Mouse (Mus musculus) MEL (cell line): ENCODE measurements around the gene Tln2. TPM values are rescaled to one million over a fixed set of nuclear protein-coding genes. Genes with fewer than 3 reads are reported as not detected.

ENCODE experiments used
- DNase-seq: peaks from one replicate; pipeline ENCODE4 v3.0.0; 2011; ENCODE audit warnings: low read depth, low spot score
- H3K27ac ChIP-seq: 2 replicates; pipeline ENCODE4 v1.5.1; 2012; ENCODE audit warnings: low read depth, mild to moderate bottlenecking, control low read depth, low read length, moderate library complexity; ENCODE audit not compliant: control insufficient read depth
- H3K27me3 ChIP-seq, 2 experiments: fragments of 150-350 bp in 1 of 2; sonication (generic) in 1 of 2; 2 replicates each; pipeline ENCODE4 v1.6.1; 2012; ENCODE audit warnings: low read length in 2 of 2, mild to moderate bottlenecking in 2 of 2, improper control_type of control experiment in 1 of 2, moderate library complexity in 1 of 2; ENCODE audit not compliant: insufficient read depth in 2 of 2, control insufficient read depth in 1 of 2
- H3K36me3 ChIP-seq, 2 experiments: 2 replicates each; pipeline ENCODE4 v1.6.1; 2012 to 2014; ENCODE audit warnings: low read length in 2 of 2, improper control_type of control experiment in 1 of 2, inconsistent platforms in 1 of 2, mild to moderate bottlenecking in 1 of 2; ENCODE audit not compliant: insufficient read depth in 2 of 2, control insufficient read depth in 1 of 2
- H3K4me1 ChIP-seq, 2 experiments: fragments of 150-350 bp in 1 of 2; sonication (generic) in 1 of 2; 2 replicates each; pipeline ENCODE4 v1.6.1; 2012; ENCODE audit warnings: low read length in 2 of 2, improper control_type of control experiment in 1 of 2, mild to moderate bottlenecking in 1 of 2; ENCODE audit not compliant: insufficient read depth in 2 of 2, control insufficient read depth in 1 of 2
- H3K4me3 ChIP-seq, 2 experiments: fragments of 150-350 bp in 1 of 2; sonication (generic) in 1 of 2; 2 replicates each; pipeline ENCODE4 v1.5.1; 2012; ENCODE audit warnings: low read depth in 2 of 2, low read length in 2 of 2, mild to moderate bottlenecking in 2 of 2, moderate library complexity in 2 of 2, control low read depth in 1 of 2, improper control_type of control experiment in 1 of 2; ENCODE audit not compliant: control insufficient read depth in 1 of 2, insufficient read depth in 1 of 2
- H3K79me2 ChIP-seq: 2 replicates; pipeline ENCODE4 v1.6.1; 2012; ENCODE audit warnings: mild to moderate bottlenecking, low read length, moderate library complexity; ENCODE audit not compliant: control insufficient read depth, poor library complexity, insufficient read depth
- H3K9ac ChIP-seq: 2 replicates; pipeline ENCODE4 v1.6.1; 2012; ENCODE audit warnings: low read depth, mild to moderate bottlenecking, control low read depth, low read length, moderate library complexity; ENCODE audit not compliant: control insufficient read depth, poor library complexity, severe bottlenecking
- H3K9me3 ChIP-seq: fragments of 150-350 bp; sonication (generic); replicated peaks from 2 replicates; pipeline ENCODE4 v1.6.1; 2012; ENCODE audit warnings: mild to moderate bottlenecking, low read length, improper control_type of control experiment, moderate library complexity; ENCODE audit not compliant: insufficient read depth
- BHLHE40 ChIP-seq: IDR thresholded peaks from 2 replicates; pipeline ENCODE4 v1.6.1; 2012; ENCODE audit warnings: low read depth, mild to moderate bottlenecking, inconsistent platforms, low read length, improper control_type of control experiment, borderline replicate concordance
- CHD2 ChIP-seq: IDR thresholded peaks from 2 replicates; pipeline ENCODE4 v1.6.1; 2011; ENCODE audit warnings: low read length, improper control_type of control experiment
- ELF1 ChIP-seq: IDR thresholded peaks from 2 replicates; pipeline ENCODE4 v1.6.1; 2014; ENCODE audit warnings: low read depth, mild to moderate bottlenecking, inconsistent platforms, low read length, improper control_type of control experiment, moderate library complexity
- ETS1 ChIP-seq: IDR thresholded peaks from 2 replicates; pipeline ENCODE4 v1.6.1; 2012; ENCODE audit warnings: low read depth, mild to moderate bottlenecking, inconsistent platforms, low read length, improper control_type of control experiment, moderate library complexity
- GABPA ChIP-seq: IDR thresholded peaks from 2 replicates; pipeline ENCODE4 v1.6.1; 2012; ENCODE audit warnings: low read depth, mild to moderate bottlenecking, inconsistent platforms, low read length, improper control_type of control experiment, moderate library complexity
- GATA1 ChIP-seq: IDR thresholded peaks from 2 replicates; pipeline ENCODE4 v1.6.1; 2011; ENCODE audit warnings: low read depth, low read length, improper control_type of control experiment
- HCFC1 ChIP-seq: IDR thresholded peaks from 2 replicates; pipeline ENCODE4 v1.6.1; 2012; ENCODE audit warnings: low read depth, mild to moderate bottlenecking, inconsistent platforms, low read length, improper control_type of control experiment, moderate library complexity
- KAT2A ChIP-seq: conservative IDR thresholded peaks from 2 replicates; pipeline ENCODE4 v1.6.1; 2012; ENCODE audit warnings: low read depth, low read length, improper control_type of control experiment, inconsistent platforms
- MAFK ChIP-seq: IDR thresholded peaks from 2 replicates; pipeline ENCODE4 v1.6.1; 2011; ENCODE audit warnings: low read depth, mild to moderate bottlenecking, low read length, improper control_type of control experiment, borderline replicate concordance
- MAX ChIP-seq: IDR thresholded peaks from 2 replicates; pipeline ENCODE4 v1.6.1; 2011; ENCODE audit warnings: low read length, improper control_type of control experiment
- MXI1 ChIP-seq: IDR thresholded peaks from 2 replicates; pipeline ENCODE4 v1.6.1; 2011; ENCODE audit warnings: mild to moderate bottlenecking, low read depth, low read length, improper control_type of control experiment
- MYB ChIP-seq: IDR thresholded peaks from 2 replicates; pipeline ENCODE4 v1.6.1; 2011; ENCODE audit warnings: mild to moderate bottlenecking, low read depth, low read length, improper control_type of control experiment
- MYC ChIP-seq: IDR thresholded peaks from 2 replicates; pipeline ENCODE4 v1.6.1; 2011; ENCODE audit warnings: low read depth, mild to moderate bottlenecking, low read length, improper control_type of control experiment, moderate library complexity
- NELFE ChIP-seq: IDR thresholded peaks from 2 replicates; pipeline ENCODE4 v1.6.1; 2011; ENCODE audit warnings: low read depth, low read length, improper control_type of control experiment
- NRF1 ChIP-seq: IDR thresholded peaks from 2 replicates; pipeline ENCODE4 v1.6.1; 2014; ENCODE audit warnings: low read depth, mild to moderate bottlenecking, inconsistent platforms, low read length, improper control_type of control experiment, moderate library complexity; ENCODE audit not compliant: poor library complexity, insufficient read depth, severe bottlenecking
- POLR2A ChIP-seq, 2 experiments: IDR thresholded peaks; 2 replicates each; pipeline ENCODE4 v1.6.1; 2011 to 2012; ENCODE audit warnings: low read length in 2 of 2, mild to moderate bottlenecking in 2 of 2, control low read depth in 1 of 2, improper control_type of control experiment in 1 of 2, low read depth in 1 of 2, moderate library complexity in 1 of 2; ENCODE audit not compliant: control insufficient read depth in 1 of 2, insufficient read depth in 1 of 2, poor library complexity in 1 of 2
- POLR2AphosphoS2 ChIP-seq: IDR thresholded peaks from 2 replicates; pipeline ENCODE4 v1.6.1; 2011; ENCODE audit warnings: low read length, improper control_type of control experiment
- POLR2AphosphoS5 ChIP-seq: IDR thresholded peaks from 2 replicates; pipeline ENCODE4 v1.6.1; 2012; ENCODE audit warnings: low read depth, borderline replicate concordance, mild to moderate bottlenecking, inconsistent platforms, low read length, moderate library complexity, mixed read lengths
- RAD21 ChIP-seq: IDR thresholded peaks from 2 replicates; pipeline ENCODE4 v1.6.1; 2011; ENCODE audit warnings: mild to moderate bottlenecking, low read depth, low read length, improper control_type of control experiment
- RCOR1 ChIP-seq: IDR thresholded peaks from 2 replicates; pipeline ENCODE4 v1.6.1; 2012; ENCODE audit warnings: low read depth, mild to moderate bottlenecking, inconsistent platforms, low read length, improper control_type of control experiment
- SIN3A ChIP-seq: IDR thresholded peaks from 2 replicates; pipeline ENCODE4 v1.6.1; 2012; ENCODE audit warnings: low read length, improper control_type of control experiment, inconsistent platforms
- SMC3 ChIP-seq: IDR thresholded peaks from 2 replicates; pipeline ENCODE4 v1.6.1; 2011; ENCODE audit warnings: low read depth, low read length, improper control_type of control experiment
- TAL1 ChIP-seq: IDR thresholded peaks from 2 replicates; pipeline ENCODE4 v1.6.1; 2012; ENCODE audit warnings: mild to moderate bottlenecking, inconsistent platforms, low read length, moderate library complexity, mixed read lengths
- TBP ChIP-seq: IDR thresholded peaks from 2 replicates; pipeline ENCODE4 v1.8.0; 2011; ENCODE audit warnings: low read depth, low read length, improper control_type of control experiment
- TCF12 ChIP-seq: IDR thresholded peaks from 2 replicates; pipeline ENCODE4 v1.6.1; 2014; ENCODE audit warnings: low read depth, mild to moderate bottlenecking, inconsistent platforms, low read length, improper control_type of control experiment, moderate library complexity
- USF1 ChIP-seq: IDR thresholded peaks from 2 replicates; pipeline ENCODE4 v1.6.1; 2014; ENCODE audit warnings: low read depth, mild to moderate bottlenecking, inconsistent platforms, low read length, improper control_type of control experiment, moderate library complexity
- ZC3H11A ChIP-seq: IDR thresholded peaks from 2 replicates; pipeline ENCODE4 v1.6.1; 2012; ENCODE audit warnings: low read depth, mild to moderate bottlenecking, inconsistent platforms, low read length, improper control_type of control experiment
- ZKSCAN1 ChIP-seq: IDR thresholded peaks from 2 replicates; pipeline ENCODE4 v1.6.1; 2012; ENCODE audit warnings: low read depth, mild to moderate bottlenecking, inconsistent platforms, low read length, improper control_type of control experiment, moderate library complexity
- ZMIZ1 ChIP-seq: IDR thresholded peaks from 2 replicates; pipeline ENCODE4 v1.6.1; 2012; ENCODE audit warnings: low read depth, mild to moderate bottlenecking, inconsistent platforms, low read length, improper control_type of control experiment, moderate library complexity
- ZNF384 ChIP-seq: IDR thresholded peaks from 2 replicates; pipeline ENCODE4 v1.6.1; 2012; ENCODE audit warnings: low read depth, mild to moderate bottlenecking, inconsistent platforms, low read length, improper control_type of control experiment
- polyA plus RNA-seq, 2 experiments: library from polyadenylated mRNA; stranded (reverse) in 1 of 2; unstranded in 1 of 2; fragments of >175 nt in 1 of 2; fragments of >200 nt in 1 of 2; gene quantifications; 2 replicates each; pipeline versions ENCODE4 v1.2.1 to v1.2.4; 2012; ENCODE audit warnings: low replicate concordance in 2 of 2, low read depth in 1 of 2; ENCODE audit not compliant: insufficient read length in 2 of 2, insufficient read depth in 1 of 2, missing spikeins in 1 of 2
- total RNA-seq: library from RNA; depleted of rRNA; stranded (reverse); fragments of 300-350 nt; gene quantifications from 2 replicates; pipeline ENCODE4 v1.2.3, GENCODE M21; 2012

Gene Tln2
- total and polyA plus RNA-seq, 3 experiments, result not detected

DNA sequence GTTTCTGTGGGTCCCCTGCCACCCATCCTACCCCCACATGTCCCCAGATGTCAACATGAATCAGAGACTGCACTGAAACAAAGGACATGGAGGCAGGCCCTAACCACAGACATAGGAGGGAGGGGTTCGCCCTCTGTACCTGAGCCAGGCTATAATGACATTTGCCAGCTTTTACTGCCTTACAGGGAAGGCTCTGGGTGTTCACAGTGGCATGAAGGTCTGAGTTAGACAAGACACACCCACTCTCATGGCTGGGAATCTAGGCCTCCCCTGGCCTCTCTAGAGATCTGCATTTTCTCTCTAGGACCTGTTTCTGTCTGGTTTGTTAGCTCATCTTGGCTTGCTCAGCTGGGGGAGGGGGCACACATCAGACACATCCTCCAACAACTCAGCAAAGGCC lies 380.8 kb downstream of the Tln2 start:
- Histone ChIP-seq H3K27me3 (no peaks in the 10 kb centered on the region), H3K4me1 (no peaks in the 10 kb centered on the region), H3K9ac (no peak overlapping the region), H3K27ac (no peak overlapping the region), H3K4me3 (no peak overlapping the region), H3K9me3 (no peaks in the 10 kb centered on the region), H3K79me2 (no peaks in the 10 kb centered on the region), H3K36me3 (no peaks in the 10 kb centered on the region)
- TF ChIP-seq MYC, result no peak
- no peak for TF ChIP-seq ETS1
- no peak for TF ChIP-seq ELF1
- TF ChIP-seq KAT2A, result no peak
- TF ChIP-seq RAD21, result no peak
- no peak for TF ChIP-seq TBP
- no peak for TF ChIP-seq TAL1
- TF ChIP-seq ZC3H11A, result no peak
- no peak for TF ChIP-seq MYB
- TF ChIP-seq ZKSCAN1, result no peak
- TF ChIP-seq MXI1, result no peak
- no peak for TF ChIP-seq SIN3A
- no peak for TF ChIP-seq TCF12
- TF ChIP-seq MAX, result no peak
- TF ChIP-seq POLR2AphosphoS2, result no peak
- TF ChIP-seq USF1, result no peak
- TF ChIP-seq POLR2A (IDR thresholded peaks at IDR 0.05; ENCODE audit: control insufficient read depth in 1 of 2, insufficient read depth in 1 of 2, low read depth in 1 of 2, low read length in 2 of 2, poor library complexity in 1 of 2), result no peak
- TF ChIP-seq MAFK, result no peak
- no peak for TF ChIP-seq RCOR1
- TF ChIP-seq POLR2AphosphoS5, result no peak
- no peak for DNase-seq

- Histone ChIP-seq H3K4me1 (no peaks in the 10 kb centered on the region), H3K36me3 (no peaks in the 10 kb centered on the region), H3K79me2 (no peaks in the 10 kb centered on the region), H3K9ac (no peak overlapping the region), H3K27ac (no peak overlapping the region), H3K27me3 (no peaks in the 10 kb centered on the region), H3K9me3 (no peaks in the 10 kb centered on the region), H3K4me3 (no peak overlapping the region)
- DNase-seq, result no peak
- no peak for TF ChIP-seq ZNF384
- TF ChIP-seq BHLHE40, result no peak
- no peak for TF ChIP-seq ZKSCAN1
- TF ChIP-seq GABPA, result no peak
- TF ChIP-seq NELFE, result no peak
- no peak for TF ChIP-seq ZC3H11A
- TF ChIP-seq TCF12, result no peak
- TF ChIP-seq KAT2A, result no peak
- no peak for TF ChIP-seq MXI1
- no peak for TF ChIP-seq TBP
- no peak for TF ChIP-seq SMC3
- no peak for TF ChIP-seq HCFC1
- no peak for TF ChIP-seq CHD2
- no peak for TF ChIP-seq TAL1
- TF ChIP-seq POLR2AphosphoS5, result no peak
- no peak for TF ChIP-seq GATA1
- no peak for TF ChIP-seq POLR2AphosphoS2
- TF ChIP-seq NRF1, result no peak
- TF ChIP-seq MYC, result no peak
- TF ChIP-seq ZMIZ1, result no peak
These were observed 381.3 kb downstream of the Tln2 start for GRCm38 (mm10) chr9:67178203-67178602.
